Mouse (Mus musculus) testis, adult 2 months (tissue): ENCODE results near the gene Btbd11.

Experiments used
- CTCF ChIP-seq: fragments of 200-500 bp; IDR thresholded peaks from 2 replicates; pipeline ENCODE4 v1.5.1; 2012; ENCODE audit warnings: low read depth, mild to moderate bottlenecking, inconsistent platforms, low read length, moderate library complexity; ENCODE audit not compliant: control insufficient read depth, insufficient read depth, insufficient replicate concordance
- POLR2A ChIP-seq: fragments of 200-500 bp; IDR thresholded peaks from 2 replicates; pipeline ENCODE4 v1.6.1; 2012; ENCODE audit warnings: low read depth, mild to moderate bottlenecking, inconsistent platforms, low read length, moderate library complexity; ENCODE audit not compliant: control insufficient read depth

GRCm38 (mm10) chr10:85446700-85447099, 60.1 kb downstream of the Btbd11 start:
- TF ChIP-seq POLR2A (no peak), CTCF (no peak)
